Mouse (Mus musculus) heart, embryonic 15.5 days (tissue): ENCODE results near the gene Def6. TPM values are rescaled to one million over a fixed set of nuclear protein-coding genes. Genes with fewer than 3 reads are reported as not detected.

Experiments used
- ATAC-seq: fragments of 200-750 bp; cut with Nextera tagmentation; replicated peaks from 2 replicates; pipeline ENCODE4 v1.8.0; 2017; ENCODE audit warnings: low read depth, moderate TSS enrichment; ENCODE audit not compliant: insufficient number of reproducible peaks, insufficient read depth, low FRiP score
- H3K27ac ChIP-seq: fragments of 300-500 bp; sonication (generic); 2 replicates; pipeline ENCODE4 v1.5.1; 2015; ENCODE audit warnings: mild to moderate bottlenecking, inconsistent platforms
- H3K27me3 ChIP-seq: fragments of 300-500 bp; sonication (generic); 2 replicates; pipeline ENCODE4 v1.6.1; 2015; ENCODE audit warnings: inconsistent platforms
- H3K36me3 ChIP-seq: fragments of 300-500 bp; sonication (generic); 2 replicates; pipeline ENCODE4 v1.6.1; 2015; ENCODE audit warnings: mild to moderate bottlenecking, inconsistent platforms
- H3K4me1 ChIP-seq: fragments of 300-500 bp; sonication (generic); replicated peaks from 2 replicates; pipeline ENCODE4 v1.6.1; 2015; ENCODE audit warnings: inconsistent platforms
- H3K4me2 ChIP-seq: fragments of 300-500 bp; sonication (generic); 2 replicates; pipeline ENCODE4 v1.6.1; 2015; ENCODE audit warnings: inconsistent platforms, mild to moderate bottlenecking, moderate library complexity
- H3K4me3 ChIP-seq: fragments of 300-500 bp; sonication (generic); 2 replicates; pipeline ENCODE4 v1.5.1; 2015; ENCODE audit warnings: mild to moderate bottlenecking, inconsistent platforms
- H3K9ac ChIP-seq: fragments of 300-500 bp; sonication (generic); 2 replicates; pipeline ENCODE4 v1.6.1; 2015; ENCODE audit warnings: mild to moderate bottlenecking, inconsistent platforms
- H3K9me3 ChIP-seq: fragments of 300-500 bp; sonication (generic); replicated peaks from 2 replicates; pipeline ENCODE4 v1.6.1; 2016; ENCODE audit warnings: inconsistent platforms
- WGBS: fragments of 180-500 bp; shearing (Covaris S2); methylation state at CpG from one replicate; pipeline ENCODE4 v1.1.7; 2015; ENCODE audit warnings: mixed read lengths; 5-methylcytosine and 5-hydroxymethylcytosine counted together
- polyA plus RNA-seq: library from polyadenylated mRNA; unstranded; fragments of >200 nt; fragmentation: Nextera tagmentation; extraction: Ambion mirVana; gene quantifications from 2 replicates; pipeline ENCODE4 v1.2.1, GENCODE M21; 2015

Gene Def6
- polyA plus RNA-seq, 1 experiment from 2014 or later: 4.2 TPM

GRCm38 (mm10) chr17:28244214-28244613 is 36.6 kb downstream of the Def6 start:
- Histone ChIP-seq H3K27me3 (no peaks in the 10 kb centered on the region), H3K9ac (no peak overlapping the region), H3K36me3 (peaks cover 3% of the 10 kb centered on the region; the same call in 1 of the 2 replicates), H3K4me2 (no peak overlapping the region), H3K27ac (0 out of 2 replicates have a peak overlapping the region, but pooled peaks have one; percentile 5), H3K9me3 (no peaks in the 10 kb centered on the region), H3K4me1 (peaks cover 47% of the 10 kb centered on the region), H3K4me3 (no peak overlapping the region)
- no peak for ATAC-seq
- WGBS: 73% methylated on average over 6 of the region's 6 CpGs

DNA sequence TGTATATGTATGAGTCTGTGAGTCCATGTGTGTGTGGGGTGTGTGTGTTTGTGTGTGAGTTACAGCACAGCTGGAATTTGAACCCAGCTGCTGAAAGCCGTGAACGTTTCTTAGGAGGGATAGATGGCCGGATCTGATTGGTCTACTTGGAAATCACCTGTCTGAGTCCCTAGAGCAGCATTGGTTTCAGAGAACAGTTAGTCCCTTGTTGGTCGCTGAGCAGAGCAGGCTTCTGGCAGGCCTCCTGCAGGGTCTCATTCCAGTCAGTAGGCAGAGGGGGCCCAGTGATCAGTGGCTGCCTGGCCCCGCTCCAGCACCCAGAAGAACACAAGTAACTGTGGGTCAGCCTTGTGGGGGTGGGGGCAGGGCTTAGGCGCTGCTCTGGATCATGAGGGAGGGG is 37.1 kb downstream of the Def6 start:
- ATAC-seq: no peak; the same call in 1 of the 2 replicates
- no peak overlapping the region for H3K4me2 ChIP-seq
- H3K9ac ChIP-seq: 0 out of 2 replicates have a peak overlapping the region, but pooled peaks have one; percentile 14
- H3K27ac ChIP-seq: peak overlapping the region; percentile 5
- no peaks in the 10 kb centered on the region for H3K36me3 ChIP-seq
- 35% methylated on average over 6 of the region's 6 CpGs for WGBS
- no peaks in the 10 kb centered on the region for H3K27me3 ChIP-seq
- H3K4me3 ChIP-seq: no peak overlapping the region
- peaks cover 47% of the 10 kb centered on the region for H3K4me1 ChIP-seq
- H3K9me3 ChIP-seq: no peaks in the 10 kb centered on the region

DNA sequence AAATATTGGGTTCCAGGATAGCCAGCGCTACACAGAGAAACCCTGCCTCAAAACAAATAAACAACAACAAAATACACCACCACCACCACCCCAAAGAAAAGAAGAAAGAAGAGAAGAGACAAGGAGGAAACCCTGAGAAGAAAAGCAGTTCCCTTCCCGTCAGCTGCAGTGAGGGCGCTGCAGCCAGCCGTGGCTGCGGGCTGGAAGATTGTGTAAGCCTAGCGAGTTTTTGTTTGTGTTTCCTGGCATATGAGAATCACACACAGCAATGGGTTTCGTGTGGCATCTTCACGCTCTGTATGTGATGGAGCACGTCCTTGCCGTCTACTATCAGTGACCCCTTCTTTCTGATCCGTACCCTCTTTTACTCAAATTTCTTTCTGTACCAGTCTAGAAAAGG is 39.1 kb downstream of the Def6 start:
- Histone ChIP-seq H3K4me1 (peaks cover 52% of the 10 kb centered on the region), H3K36me3 (no peaks in the 10 kb centered on the region), H3K27ac (no peak overlapping the region), H3K4me3 (no peak overlapping the region), H3K9ac (no peak overlapping the region), H3K27me3 (no peaks in the 10 kb centered on the region), H3K9me3 (no peaks in the 10 kb centered on the region), H3K4me2 (no peak overlapping the region)
- no peak for ATAC-seq
- 68% methylated on average over 11 of the region's 11 CpGs for WGBS

GRCm38 (mm10) chr17:28247613-28248012 is 40.0 kb downstream of the Def6 start:
- Histone ChIP-seq H3K36me3 (no peaks in the 10 kb centered on the region), H3K27ac (peak overlapping the region; percentile 37; the same call in 1 of the 2 replicates), H3K9ac (no peak overlapping the region; the same call in 1 of the 2 replicates), H3K9me3 (no peaks in the 10 kb centered on the region), H3K4me2 (no peak overlapping the region), H3K4me3 (no peak overlapping the region), H3K27me3 (no peaks in the 10 kb centered on the region), H3K4me1 (peaks cover 54% of the 10 kb centered on the region)
- 0 out of 2 replicates have a peak, but pooled peaks have one; percentile 29 for ATAC-seq
- 40% methylated on average over 6 of the region's 6 CpGs for WGBS

DNA sequence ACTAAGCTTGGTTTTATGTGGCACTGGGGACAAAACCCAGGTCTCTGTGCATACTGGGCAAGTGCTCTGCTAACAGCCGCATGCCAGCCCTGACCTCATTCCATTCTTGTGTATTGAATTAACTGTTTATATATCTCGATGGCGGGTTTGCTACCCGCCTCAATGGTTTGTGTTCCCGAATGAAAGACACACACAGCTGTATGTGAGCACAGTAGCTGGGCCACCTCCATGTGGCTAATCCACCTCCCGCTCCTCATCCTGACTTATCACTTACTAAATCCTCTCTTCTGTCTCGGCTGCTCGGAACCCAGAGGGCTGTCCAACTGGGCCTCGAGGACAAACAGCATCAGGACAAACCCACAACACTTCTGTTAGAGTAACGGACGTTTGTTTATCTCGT is 41.5 kb downstream of the Def6 start:
- H3K4me3 ChIP-seq: no peak overlapping the region
- H3K9me3 ChIP-seq: no peaks in the 10 kb centered on the region
- no peaks in the 10 kb centered on the region for H3K36me3 ChIP-seq
- no peak overlapping the region for H3K4me2 ChIP-seq
- WGBS: 67% methylated on average over 12 of the region's 12 CpGs
- H3K4me1 ChIP-seq: peaks cover 56% of the 10 kb centered on the region
- H3K9ac ChIP-seq: no peak overlapping the region
- no peaks in the 10 kb centered on the region for H3K27me3 ChIP-seq
- ATAC-seq: no peak
- no peak overlapping the region for H3K27ac ChIP-seq

DNA sequence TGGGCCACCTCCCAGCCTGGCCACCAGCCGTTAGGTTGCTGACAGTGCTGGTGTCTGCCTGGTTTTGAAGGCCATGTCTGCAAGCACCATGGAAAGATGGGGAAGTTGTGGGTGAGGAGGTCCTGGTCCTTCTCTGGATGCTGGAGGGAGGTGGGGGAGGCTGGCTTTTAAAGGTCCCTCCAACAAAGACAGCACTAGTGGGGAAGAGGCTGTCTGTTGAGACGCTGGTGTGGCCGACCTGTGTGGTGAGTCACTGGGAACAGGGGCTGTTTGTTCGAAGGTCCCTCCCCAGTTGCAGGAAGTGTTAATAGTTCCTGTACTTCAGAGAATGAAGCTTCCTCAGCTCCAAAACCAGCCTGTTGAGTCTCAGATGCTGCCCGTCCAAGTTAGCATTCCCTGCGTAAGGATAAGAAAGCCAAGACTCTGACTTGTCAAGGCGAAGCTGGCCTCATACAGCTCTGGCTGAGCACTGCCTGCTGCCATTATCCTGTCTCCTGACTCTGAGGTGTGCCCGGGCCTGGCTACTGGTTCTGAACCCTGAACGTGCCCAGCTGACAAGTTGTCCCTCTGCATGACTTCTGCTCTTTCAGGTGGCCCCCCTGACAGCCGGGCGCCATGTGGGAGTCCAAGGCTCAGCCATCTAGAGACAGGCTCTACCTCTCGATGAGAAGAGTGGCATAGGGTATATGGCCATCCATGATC is 44.2 kb downstream of the Def6 start:
- ATAC-seq: no peak
- peak overlapping the region; percentile 45 for H3K27ac ChIP-seq
- no peak overlapping the region for H3K4me3 ChIP-seq
- H3K4me2 ChIP-seq: no peak overlapping the region
- no peaks in the 10 kb centered on the region for H3K27me3 ChIP-seq
- H3K9ac ChIP-seq: no peak overlapping the region
- H3K36me3 ChIP-seq: no peaks in the 10 kb centered on the region
- WGBS: 79% methylated on average over 12 of the region's 12 CpGs
- H3K4me1 ChIP-seq: peaks cover 56% of the 10 kb centered on the region
- H3K9me3 ChIP-seq: no peaks in the 10 kb centered on the region

DNA sequence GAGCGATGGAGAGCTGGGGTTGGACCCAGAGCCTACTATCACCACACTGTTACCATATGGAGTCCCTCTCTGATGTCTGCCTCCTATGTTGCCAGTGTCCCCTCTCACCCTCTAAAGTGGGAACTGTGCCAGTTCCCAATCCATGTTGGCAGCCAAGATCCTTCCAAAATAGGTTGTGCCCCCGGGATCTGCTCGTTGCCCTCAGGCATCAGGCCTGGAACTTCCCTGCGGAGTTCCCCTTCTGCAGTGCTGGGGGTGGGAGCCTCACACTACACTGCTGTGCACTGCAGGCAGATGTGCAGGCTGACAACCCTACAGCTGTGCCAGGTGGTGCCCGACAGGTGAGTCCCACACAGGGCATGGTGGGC is 44.7 kb downstream of the Def6 start:
- Histone ChIP-seq H3K9ac (no peak overlapping the region), H3K36me3 (no peaks in the 10 kb centered on the region), H3K4me2 (no peak overlapping the region), H3K27me3 (no peaks in the 10 kb centered on the region), H3K27ac (0 out of 2 replicates have a peak overlapping the region, but pooled peaks have one; percentile 13), H3K4me1 (peaks cover 57% of the 10 kb centered on the region), H3K9me3 (no peaks in the 10 kb centered on the region), H3K4me3 (no peak overlapping the region)
- no peak for ATAC-seq
- WGBS: 56% methylated on average over 5 of the region's 5 CpGs

DNA sequence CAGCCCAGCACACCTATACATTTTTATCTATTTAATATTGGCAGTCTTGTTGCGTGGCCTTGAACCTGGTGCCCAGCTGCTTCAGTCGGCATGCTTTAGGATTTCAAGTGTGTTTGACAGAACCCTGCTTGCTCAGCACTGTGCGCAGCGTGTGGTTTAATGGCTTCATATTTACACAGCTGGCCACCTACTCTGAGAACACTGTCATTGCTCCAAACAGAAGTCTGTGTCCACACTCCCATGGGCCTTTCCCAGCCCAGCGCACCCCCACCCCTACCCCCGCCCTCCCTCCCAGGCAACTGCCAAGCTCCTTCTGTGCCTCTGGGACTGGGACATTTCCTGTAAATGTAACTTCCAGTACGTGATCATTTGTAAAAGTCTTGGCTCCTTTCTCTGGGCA is 45.6 kb downstream of the Def6 start:
- Histone ChIP-seq H3K9ac (no peak overlapping the region), H3K27ac (no peak overlapping the region), H3K9me3 (no peaks in the 10 kb centered on the region), H3K4me1 (peaks cover 55% of the 10 kb centered on the region), H3K4me2 (no peak overlapping the region), H3K36me3 (no peaks in the 10 kb centered on the region), H3K27me3 (no peaks in the 10 kb centered on the region), H3K4me3 (no peak overlapping the region)
- no peak for ATAC-seq
- WGBS: 75% methylated on average over 7 of the region's 7 CpGs

DNA sequence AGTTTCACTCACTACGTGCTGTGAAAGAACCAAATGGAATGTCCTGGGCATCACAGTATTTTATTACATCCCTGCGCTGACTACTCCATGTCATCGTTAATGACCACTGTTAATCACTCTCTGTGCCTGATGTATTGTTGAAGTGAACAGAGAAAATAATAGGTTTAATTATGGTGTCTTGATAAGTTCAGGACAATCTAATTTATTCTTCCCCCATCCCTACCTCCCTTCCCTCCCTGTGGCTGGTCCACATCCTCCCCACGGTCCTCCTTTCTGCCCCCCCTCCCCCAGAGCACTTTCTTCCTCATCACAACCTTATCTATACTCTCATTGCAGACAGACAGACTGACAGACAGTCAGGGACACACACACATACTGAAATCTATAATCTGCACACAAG is 47.2 kb downstream of the Def6 start:
- Histone ChIP-seq H3K9ac (no peak overlapping the region), H3K27me3 (no peaks in the 10 kb centered on the region), H3K27ac (no peak overlapping the region), H3K4me3 (no peak overlapping the region), H3K36me3 (no peaks in the 10 kb centered on the region), H3K4me1 (peaks cover 51% of the 10 kb centered on the region), H3K4me2 (no peak overlapping the region), H3K9me3 (no peaks in the 10 kb centered on the region)
- 58% methylated on average over 4 of the region's 4 CpGs for WGBS
- no peak for ATAC-seq

- no peaks in the 10 kb centered on the region for H3K27me3 ChIP-seq
- H3K4me3 ChIP-seq: no peak overlapping the region
- no peak overlapping the region for H3K4me2 ChIP-seq
- no peak overlapping the region for H3K9ac ChIP-seq
- 27% methylated on average over 5 of the region's 5 CpGs for WGBS
- H3K9me3 ChIP-seq: no peaks in the 10 kb centered on the region
- H3K4me1 ChIP-seq: peaks cover 51% of the 10 kb centered on the region
- ATAC-seq: no peak
- peak overlapping the region; percentile 85 for H3K27ac ChIP-seq
- no peaks in the 10 kb centered on the region for H3K36me3 ChIP-seq
These were observed 48.1 kb downstream of the Def6 start for GRCm38 (mm10) chr17:28255651-28256050.

- ATAC-seq: peak; percentile 64
- Histone ChIP-seq H3K27me3 (no peaks in the 10 kb centered on the region), H3K9me3 (no peaks in the 10 kb centered on the region), H3K27ac (peak overlapping the region; percentile 85), H3K36me3 (no peaks in the 10 kb centered on the region), H3K9ac (no peak overlapping the region), H3K4me1 (peaks cover 51% of the 10 kb centered on the region), H3K4me3 (peak overlapping the region; percentile 11; the same call in 1 of the 2 replicates), H3K4me2 (peak overlapping the region; percentile 44)
- 49% methylated on average over 13 of the region's 13 CpGs for WGBS
These were observed 49.2 kb downstream of the Def6 start for GRCm38 (mm10) chr17:28256651-28257328.
